Mouse (Mus musculus): Measurements from ENCODE around the gene Tmem126b.

Tmem126b gene

DNA sequence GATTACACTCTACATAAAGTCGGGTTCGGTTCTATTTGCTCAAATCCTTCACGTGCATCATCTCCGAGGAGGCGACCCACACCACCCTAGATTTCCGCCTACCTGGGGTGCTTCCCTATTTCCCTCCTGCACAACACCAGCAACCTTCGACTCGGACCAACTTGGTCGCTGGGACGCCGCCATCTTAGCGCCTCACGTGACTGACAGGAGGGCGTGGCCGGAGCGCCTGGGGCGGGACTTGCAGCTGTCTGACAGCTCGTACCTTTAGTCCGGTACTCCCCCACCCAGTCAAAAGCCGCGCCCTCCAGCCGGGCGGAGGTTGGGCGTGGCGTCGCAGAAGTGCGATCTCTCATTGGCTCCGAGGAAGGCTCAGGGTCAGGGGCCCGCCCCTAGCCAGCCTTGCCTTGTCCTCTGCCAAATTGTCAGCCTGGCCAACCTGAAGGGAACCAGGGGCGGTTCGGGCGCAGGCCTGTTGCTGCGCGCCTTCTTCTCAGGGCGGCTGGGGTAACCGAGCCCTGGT, at the start of gene Tmem126b:
Tmem126b (minus strand) TSS at position 209 of the 520 bp plus-strand sequence.
- DNase-seq (ENCODE audit: low spot score): peak; percentile 98

DNA sequence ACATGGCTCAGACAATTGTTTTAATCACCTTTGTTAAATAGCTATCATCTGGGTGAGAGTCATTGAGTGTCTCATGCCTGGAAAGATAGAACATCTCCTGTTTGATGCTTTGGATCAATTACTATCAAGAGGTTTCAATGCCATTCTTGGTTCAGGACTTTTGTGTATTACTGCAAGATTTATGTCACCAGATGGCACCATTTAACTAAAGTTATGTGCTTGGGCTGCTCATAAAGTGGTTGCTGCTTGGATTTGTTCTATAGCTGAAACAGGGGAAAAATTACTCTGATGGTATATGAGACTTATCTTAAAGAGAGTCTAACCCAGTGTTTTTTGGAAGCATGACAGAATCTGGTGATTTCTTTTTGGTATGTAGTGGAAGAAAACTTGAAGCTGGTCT, 36.5 kb upstream of the Tmem126b start:
- peak; percentile 11 for DNase-seq (ENCODE audit: low spot score)

- DNase-seq (ENCODE audit: low spot score): no peak
These were observed 32.3 kb upstream of the Tmem126b start for GRCm38 (mm10) chr7:90508124-90508523.

DNA sequence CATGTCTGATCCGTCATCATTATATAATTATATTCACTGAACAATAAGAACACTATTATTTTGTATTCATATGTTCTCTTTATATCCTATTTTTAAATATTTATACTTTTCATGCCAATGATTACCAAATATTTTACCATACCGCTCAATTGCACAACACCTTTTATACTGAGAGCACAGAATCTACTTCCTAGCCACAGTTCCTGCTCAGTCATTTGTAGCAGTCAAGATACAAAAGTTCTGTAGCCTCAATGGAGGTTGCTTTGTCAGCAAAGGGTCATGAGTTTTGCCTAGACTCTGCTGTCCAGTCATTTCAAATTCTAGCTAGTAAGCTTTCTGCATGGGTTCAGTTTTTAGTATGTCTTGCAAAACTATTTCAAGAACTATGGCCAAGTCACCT, 6.8 kb upstream of the Tmem126b start:
- DNase-seq (ENCODE audit: low spot score): no peak

GRCm38 (mm10) chr7:90476313-90477245, 778 bp upstream of the Tmem126b start, which contains the start of gene Dlg2:
Gene Dlg2 (plus strand): TSS chr7:90476672.
- no peak for DNase-seq (ENCODE audit: low spot score)

DNA sequence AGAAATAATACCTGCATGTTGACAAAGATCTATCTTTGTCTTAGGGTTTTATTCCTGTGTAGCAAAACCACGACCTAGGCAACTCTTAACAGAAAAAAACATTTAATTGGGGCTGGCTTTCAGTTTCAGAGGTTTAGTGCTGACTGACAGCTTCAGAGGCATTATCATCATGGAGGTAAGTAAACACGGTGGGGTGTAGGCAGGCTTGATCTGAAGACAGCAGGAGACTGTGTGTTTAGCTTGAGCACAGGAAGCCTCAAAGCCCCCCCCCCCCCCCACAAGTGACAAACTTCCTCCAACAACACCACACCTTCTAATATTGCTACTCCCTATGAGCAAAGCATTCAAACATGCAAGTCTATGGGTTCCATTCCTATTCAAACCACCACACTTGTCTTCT, 2.3 kb downstream of the Tmem126b start:
- no peak for DNase-seq (ENCODE audit: low spot score)

- DNase-seq (ENCODE audit: low spot score): no peak
These were observed 14.4 kb downstream of the Tmem126b start for GRCm38 (mm10) chr7:90461441-90461840.

GRCm38 (mm10) chr7:90460930-90461329, 14.9 kb downstream of the Tmem126b start:
- peak; percentile 54 for DNase-seq (ENCODE audit: low spot score)

DNA sequence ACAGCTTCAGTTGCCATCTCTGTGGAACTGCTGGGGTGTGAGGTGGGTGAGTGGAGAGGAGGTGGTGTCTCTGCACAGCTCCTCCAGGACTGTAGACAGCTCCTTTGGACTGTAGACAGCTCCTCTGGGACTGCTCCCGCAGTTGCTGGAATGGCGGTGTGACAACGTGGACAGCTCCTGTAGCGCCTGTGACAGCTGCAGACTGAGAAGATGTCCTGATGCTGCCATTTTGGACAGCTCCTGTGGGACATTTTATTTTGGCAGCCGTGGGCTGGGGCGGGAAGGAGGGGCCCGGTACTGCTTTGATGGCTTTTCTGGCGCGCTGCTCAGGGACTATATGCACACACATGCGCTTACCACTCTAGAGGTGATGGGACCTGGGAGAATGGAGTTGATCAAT, 15.5 kb downstream of the Tmem126b start:
- DNase-seq (ENCODE audit: low spot score): no peak

GRCm38 (mm10) chr7:90457517-90457916, 18.3 kb downstream of the Tmem126b start:
- DNase-seq (ENCODE audit: low spot score): peak; percentile 40

GRCm38 (mm10) chr7:90456845-90457468, 18.8 kb downstream of the Tmem126b start, which contains the start of gene Tmem126a:
Gene Tmem126a (minus strand): TSS chr7:90457229.
- peak; percentile 93 for DNase-seq (ENCODE audit: low spot score)

- no peak for DNase-seq (ENCODE audit: low spot score)
These were observed 19.5 kb downstream of the Tmem126b start for GRCm38 (mm10) chr7:90456149-90456844.

DNA sequence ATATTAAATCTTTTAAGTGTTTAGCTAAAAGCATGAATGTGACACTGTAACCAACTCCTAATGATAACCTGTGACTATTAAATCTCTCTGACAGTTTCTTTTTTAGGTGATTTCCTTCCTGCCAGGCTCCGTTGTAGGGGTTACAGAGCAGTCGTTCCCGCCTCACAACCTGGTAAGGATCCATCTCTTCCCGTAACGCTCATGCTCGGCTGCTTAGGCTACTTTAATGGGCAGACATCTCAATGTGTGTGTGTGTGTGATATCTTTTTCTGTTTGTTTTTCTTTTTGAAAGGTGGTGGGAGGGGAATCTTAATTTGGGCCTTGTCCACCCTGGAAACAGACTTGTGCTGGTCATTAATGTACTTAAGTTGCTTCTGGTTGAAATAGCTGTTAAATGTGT, 31.6 kb downstream of the Tmem126b start:
- peak; percentile 25 for DNase-seq (ENCODE audit: low spot score)

GRCm38 (mm10) chr7:90443101-90444091, 32.4 kb downstream of the Tmem126b start:
- DNase-seq (ENCODE audit: low spot score): peak; percentile 70

DNA sequence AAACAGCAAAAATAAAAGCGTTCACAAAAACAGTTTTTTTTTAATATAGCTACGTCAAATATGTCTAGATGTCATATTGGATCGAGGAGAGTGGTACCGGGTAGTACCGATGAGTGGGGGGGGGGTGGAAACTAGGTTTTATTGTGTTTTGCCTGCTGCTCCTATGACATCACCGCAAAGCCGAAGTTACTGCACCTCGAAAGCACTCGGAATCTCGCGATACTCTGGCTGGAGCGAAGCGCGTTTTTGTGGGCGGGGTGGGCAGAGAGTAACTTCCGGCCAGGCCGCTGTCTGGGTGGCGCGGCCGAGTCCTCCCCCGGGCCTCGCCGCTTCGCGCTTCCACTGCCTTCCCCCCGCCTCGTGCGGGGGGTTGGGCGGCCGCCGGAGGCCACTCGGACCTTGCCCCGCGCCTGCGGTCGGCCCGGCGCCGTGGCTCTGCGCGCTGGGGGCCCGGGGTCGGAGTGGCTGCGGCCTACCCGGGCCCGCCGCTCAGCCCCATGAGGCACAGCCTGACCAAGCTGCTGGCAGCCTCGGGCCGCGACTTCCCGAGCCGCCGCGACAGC, 33.2 kb downstream of the Tmem126b start, which contains the start of gene Crebzf:
Crebzf (plus strand) TSS at position 212 of the 563 bp plus-strand sequence.
- peak; percentile 98 for DNase-seq (ENCODE audit: low spot score)

- no peak for DNase-seq (ENCODE audit: low spot score)
These were observed 33.7 kb downstream of the Tmem126b start for GRCm38 (mm10) chr7:90442070-90442469.

- no peak for DNase-seq (ENCODE audit: low spot score)
These were observed 35.8 kb downstream of the Tmem126b start for GRCm38 (mm10) chr7:90440044-90440443.

DNA sequence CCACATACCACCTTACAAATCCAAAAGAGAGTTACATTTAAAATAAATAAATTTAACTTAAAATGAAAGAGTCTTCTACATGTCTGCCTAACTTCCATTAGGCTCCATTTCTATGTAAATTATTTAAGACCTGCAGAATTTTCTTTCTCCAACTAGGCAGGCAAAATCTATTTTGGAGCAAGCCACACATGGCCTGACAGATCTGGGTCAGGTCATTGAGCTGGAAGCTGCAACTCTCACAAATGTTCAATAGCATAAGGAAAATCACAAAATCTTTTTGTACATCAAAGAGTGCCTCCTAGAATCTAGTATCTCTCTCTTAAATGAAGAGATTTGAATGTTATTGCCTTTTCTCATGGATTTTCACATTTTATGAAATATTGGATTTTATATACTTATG, 43.6 kb downstream of the Tmem126b start:
- no peak for DNase-seq (ENCODE audit: low spot score)

GRCm38 (mm10) chr7:90427006-90427405, 48.8 kb downstream of the Tmem126b start:
- no peak for DNase-seq (ENCODE audit: low spot score)

Measured in embryo, embryonic 10 days (tissue).